Mouse (Mus musculus): Measurements from ENCODE around the gene Rbbp4.

- TF ChIP-seq CTCF (IDR thresholded peaks at IDR 0.05; ENCODE audit: control insufficient read depth, insufficient read depth, insufficient replicate concordance, low read depth, low read length) = no peak
- no peak for TF ChIP-seq POLR2A (IDR thresholded peaks at IDR 0.05; ENCODE audit: control insufficient read depth, low read depth, low read length)
These were observed 39.1 kb upstream of the Rbbp4 start for GRCm38 (mm10) chr4:129374219-129374755.

Data from testis, adult 2 months (tissue).